Mouse (Mus musculus) heart, embryonic 16.5 days (tissue): ENCODE measurements around the gene Espn. TPM values are rescaled to one million over a fixed set of nuclear protein-coding genes. Genes with fewer than 3 reads are reported as not detected.

Experiments
- ATAC-seq: fragments of 200-750 bp; cut with Nextera tagmentation; replicated peaks from 2 replicates; pipeline ENCODE4 v1.8.0; 2017; ENCODE audit warnings: moderate number of reproducible peaks; ENCODE audit not compliant: insufficient read depth, low FRiP score; ENCODE audit errors: extremely low read depth
- H3K27ac ChIP-seq: fragments of 300-500 bp; sonication (generic); 2 replicates; pipeline ENCODE4 v1.5.1; 2014; ENCODE audit warnings: mild to moderate bottlenecking, low read length, control low read depth, moderate library complexity
- H3K27me3 ChIP-seq: fragments of 300-500 bp; sonication (generic); 2 replicates; pipeline ENCODE4 v1.6.1; 2014; ENCODE audit warnings: low read length, mixed read lengths; ENCODE audit not compliant: control insufficient read depth, insufficient read depth
- H3K36me3 ChIP-seq: fragments of 300-500 bp; sonication (generic); 2 replicates; pipeline ENCODE4 v1.6.1; 2014; ENCODE audit not compliant: control insufficient read depth, insufficient read depth
- H3K4me1 ChIP-seq: fragments of 300-500 bp; sonication (generic); 2 replicates; pipeline ENCODE4 v1.6.1; 2014; ENCODE audit warnings: low read length, mixed read lengths; ENCODE audit not compliant: control insufficient read depth, insufficient read depth
- H3K4me2 ChIP-seq: fragments of 300-500 bp; sonication (generic); 2 replicates; pipeline ENCODE4 v1.6.1; 2014; ENCODE audit warnings: low read depth, mild to moderate bottlenecking, control low read depth, low read length
- H3K4me3 ChIP-seq: fragments of 300-500 bp; sonication (generic); 2 replicates; pipeline ENCODE4 v1.5.1; 2014; ENCODE audit warnings: mild to moderate bottlenecking, control low read depth, low read length
- H3K9ac ChIP-seq: fragments of 300-500 bp; sonication (generic); 2 replicates; pipeline ENCODE4 v1.6.1; 2014; ENCODE audit warnings: low read length, control low read depth
- H3K9me3 ChIP-seq: fragments of 300-500 bp; sonication (generic); replicated peaks from 2 replicates; pipeline ENCODE4 v1.6.1; 2016; ENCODE audit warnings: low read length; ENCODE audit not compliant: control insufficient read depth
- WGBS: fragments of 180-500 bp; shearing (Covaris S2); extraction: QIAGEN DNeasy Blood & Tissue Kit; methylation state at CpG from one replicate; pipeline ENCODE4 v1.1.7; 2014; 5-methylcytosine and 5-hydroxymethylcytosine counted together
- polyA plus RNA-seq: library from polyadenylated mRNA; unstranded; fragments of >200 nt; fragmentation: Nextera tagmentation; extraction: Ambion mirVana; gene quantifications from 2 replicates; pipeline ENCODE4 v1.2.1, GENCODE M21; 2015

Espn gene
- polyA plus RNA-seq, 1 experiment from 2014 or later, result 1.5 TPM

- H3K4me2 ChIP-seq, result no peak overlapping the region
- H3K9ac ChIP-seq, result no peak overlapping the region
- H3K27me3 ChIP-seq, result no peaks in the 10 kb centered on the region
- no peak overlapping the region for H3K27ac ChIP-seq
- H3K36me3 ChIP-seq, result no peaks in the 10 kb centered on the region
- WGBS, result 2% methylated on average over 5 of the region's 5 CpGs
- H3K4me1 ChIP-seq, result peaks cover 11% of the 10 kb centered on the region
- H3K4me3 ChIP-seq, result no peak overlapping the region
- no peaks in the 10 kb centered on the region for H3K9me3 ChIP-seq
- ATAC-seq, result no peak
These were observed 20.9 kb upstream of the Espn start for GRCm38 (mm10) chr4:152173041-152173440.

- H3K36me3 ChIP-seq, result no peaks in the 10 kb centered on the region
- H3K27ac ChIP-seq, result no peak overlapping the region
- 76% methylated on average over 6 of the region's 6 CpGs for WGBS
- no peaks in the 10 kb centered on the region for H3K27me3 ChIP-seq
- ATAC-seq, result no peak
- H3K9me3 ChIP-seq, result no peaks in the 10 kb centered on the region
- no peak overlapping the region for H3K4me2 ChIP-seq
- no peak overlapping the region for H3K4me3 ChIP-seq
- no peak overlapping the region for H3K9ac ChIP-seq
- H3K4me1 ChIP-seq, result peaks cover 5% of the 10 kb centered on the region
These were observed 19.4 kb upstream of the Espn start for GRCm38 (mm10) chr4:152171543-152171942.

- Histone ChIP-seq H3K9me3 (no peaks in the 10 kb centered on the region), H3K4me1 (no peaks in the 10 kb centered on the region), H3K9ac (no peak overlapping the region), H3K4me2 (no peak overlapping the region), H3K27me3 (no peaks in the 10 kb centered on the region), H3K36me3 (no peaks in the 10 kb centered on the region), H3K4me3 (no peak overlapping the region), H3K27ac (no peak overlapping the region)
- no peak for ATAC-seq
- WGBS, result 79% methylated on average over 10 of the region's 10 CpGs
These were observed 18.1 kb upstream of the Espn start for GRCm38 (mm10) chr4:152170286-152170685.

GRCm38 (mm10) chr4:152169103-152169502 is 16.9 kb upstream of the Espn start:
- no peak overlapping the region for H3K27ac ChIP-seq
- peaks cover 4% of the 10 kb centered on the region; the same call in 1 of the 2 replicates for H3K27me3 ChIP-seq
- H3K4me1 ChIP-seq, result no peaks in the 10 kb centered on the region
- H3K9me3 ChIP-seq, result no peaks in the 10 kb centered on the region
- H3K4me2 ChIP-seq, result no peak overlapping the region
- H3K9ac ChIP-seq, result no peak overlapping the region
- WGBS, result 70% methylated on average over 7 of the region's 7 CpGs
- no peak overlapping the region for H3K4me3 ChIP-seq
- ATAC-seq, result no peak
- H3K36me3 ChIP-seq, result no peaks in the 10 kb centered on the region

- H3K27ac ChIP-seq, result no peak overlapping the region
- H3K4me2 ChIP-seq, result no peak overlapping the region
- ATAC-seq, result no peak
- no peaks in the 10 kb centered on the region for H3K36me3 ChIP-seq
- peaks cover 5% of the 10 kb centered on the region; the same call in 1 of the 2 replicates for H3K27me3 ChIP-seq
- H3K4me3 ChIP-seq, result no peak overlapping the region
- no peak overlapping the region for H3K9ac ChIP-seq
- WGBS, result 72% methylated on average over 8 of the region's 8 CpGs
- H3K9me3 ChIP-seq, result no peaks in the 10 kb centered on the region
- H3K4me1 ChIP-seq, result no peaks in the 10 kb centered on the region
These were observed 15.9 kb upstream of the Espn start for GRCm38 (mm10) chr4:152168052-152168451.

- Histone ChIP-seq H3K36me3 (no peaks in the 10 kb centered on the region), H3K27me3 (peaks cover 32% of the 10 kb centered on the region), H3K4me1 (no peaks in the 10 kb centered on the region), H3K4me3 (no peak overlapping the region), H3K4me2 (no peak overlapping the region), H3K9ac (no peak overlapping the region), H3K27ac (no peak overlapping the region), H3K9me3 (no peaks in the 10 kb centered on the region)
- ATAC-seq, result no peak
- 22% methylated on average over 22 of the region's 22 CpGs for WGBS
These were observed 13.1 kb upstream of the Espn start for GRCm38 (mm10) chr4:152165036-152165931.

- peaks cover 57% of the 10 kb centered on the region for H3K27me3 ChIP-seq
- no peak for ATAC-seq
- no peaks in the 10 kb centered on the region for H3K36me3 ChIP-seq
- no peak overlapping the region for H3K4me2 ChIP-seq
- no peak overlapping the region for H3K27ac ChIP-seq
- no peak overlapping the region for H3K9ac ChIP-seq
- WGBS, result 79% methylated on average over 2 of the region's 2 CpGs
- H3K4me1 ChIP-seq, result peaks cover 13% of the 10 kb centered on the region
- no peak overlapping the region for H3K4me3 ChIP-seq
- no peaks in the 10 kb centered on the region for H3K9me3 ChIP-seq
These were observed 10.6 kb upstream of the Espn start for GRCm38 (mm10) chr4:152162748-152163147.

GRCm38 (mm10) chr4:152161601-152162000 is 9.4 kb upstream of the Espn start:
- ATAC-seq, result no peak
- H3K4me2 ChIP-seq, result no peak overlapping the region
- peaks cover 64% of the 10 kb centered on the region for H3K27me3 ChIP-seq
- no peak overlapping the region for H3K27ac ChIP-seq
- H3K4me3 ChIP-seq, result no peak overlapping the region
- H3K36me3 ChIP-seq, result no peaks in the 10 kb centered on the region
- H3K9ac ChIP-seq, result no peak overlapping the region
- H3K4me1 ChIP-seq, result peaks cover 13% of the 10 kb centered on the region
- no peaks in the 10 kb centered on the region for H3K9me3 ChIP-seq
- WGBS, result 77% methylated on average over 6 of the region's 6 CpGs

GRCm38 (mm10) chr4:152160748-152161147 is 8.6 kb upstream of the Espn start:
- Histone ChIP-seq H3K9me3 (no peaks in the 10 kb centered on the region), H3K4me1 (peaks cover 13% of the 10 kb centered on the region), H3K9ac (no peak overlapping the region), H3K4me2 (no peak overlapping the region), H3K36me3 (no peaks in the 10 kb centered on the region), H3K27ac (no peak overlapping the region), H3K4me3 (no peak overlapping the region), H3K27me3 (peaks cover 64% of the 10 kb centered on the region)
- 48% methylated on average over 4 of the region's 4 CpGs for WGBS
- ATAC-seq, result no peak
